Mouse (Mus musculus) bone marrow, adult 2 months (tissue): ENCODE results near the gene Cradd.

Source experiments
- CTCF ChIP-seq: fragments of 200-500 bp; IDR thresholded peaks from 2 replicates; pipeline ENCODE4 v1.5.1; 2011; ENCODE audit warnings: low read length, control low read depth; ENCODE audit not compliant: control insufficient read depth, insufficient read depth
- POLR2A ChIP-seq: fragments of 200-500 bp; IDR thresholded peaks from 2 replicates; pipeline ENCODE4 v1.6.1; 2011; ENCODE audit warnings: low read depth, mild to moderate bottlenecking, control low read depth, low read length, borderline replicate concordance; ENCODE audit not compliant: control insufficient read depth

DNA sequence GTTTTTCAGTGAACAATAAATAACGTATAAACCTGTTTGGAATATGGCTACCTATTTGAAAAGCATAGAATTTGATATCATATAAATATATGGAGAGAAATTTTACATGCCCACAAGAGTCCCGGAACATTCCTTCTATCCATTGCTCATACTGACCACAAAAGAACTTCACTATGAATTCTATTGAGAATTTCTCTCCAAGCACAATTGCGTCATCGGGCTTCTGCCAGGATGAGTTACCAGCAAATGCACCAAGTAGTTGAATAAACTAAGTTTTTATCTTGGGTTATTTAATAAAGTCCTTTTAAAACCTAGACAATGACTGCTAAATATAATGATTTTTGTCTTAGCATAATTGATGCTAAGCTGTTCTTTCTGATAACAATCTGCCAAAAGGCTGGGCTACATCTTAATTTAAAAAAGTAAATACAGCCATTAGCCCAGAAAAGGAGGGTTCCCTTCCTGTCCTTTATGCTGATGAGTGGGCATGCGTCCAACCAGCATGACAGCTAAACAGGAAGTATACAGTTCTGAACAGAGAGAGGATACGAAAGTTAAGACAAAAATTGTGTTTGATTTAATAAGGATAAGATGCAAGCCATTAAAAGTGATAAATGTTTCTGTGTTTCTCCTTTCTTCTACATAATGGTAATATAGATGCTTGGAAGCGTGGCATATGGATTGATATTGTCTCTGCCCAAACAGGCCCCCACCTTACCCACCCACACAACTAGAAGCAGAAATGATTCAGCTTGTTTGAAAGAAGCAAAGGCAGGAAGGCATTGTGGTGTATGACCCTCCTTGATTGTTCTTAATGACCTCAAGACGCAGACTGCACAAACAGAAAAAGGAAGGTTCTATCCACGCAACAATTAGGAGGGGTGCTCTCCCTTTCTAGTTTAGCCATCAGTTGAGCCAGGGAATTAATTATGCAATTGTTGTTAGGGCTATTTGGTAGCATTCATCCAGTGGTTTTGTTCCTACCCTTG lies 6.7 kb upstream of the Cradd start:
- TF ChIP-seq CTCF, result no peak
- TF ChIP-seq POLR2A, result no peak
